Mouse (Mus musculus) fat pad, adult 2 months (tissue): ENCODE data around the gene Cpsf7.
A peak's percentile ranks its signal among the peaks of the same experiment; 100 is the strongest.

ENCODE experiments used
- DNase-seq: peaks from one replicate; pipeline ENCODE4 v3.0.0-alpha.2; 2011; ENCODE audit warnings: low read depth, low spot score; ENCODE audit errors: extremely low read depth

Cpsf7 gene

DNA sequence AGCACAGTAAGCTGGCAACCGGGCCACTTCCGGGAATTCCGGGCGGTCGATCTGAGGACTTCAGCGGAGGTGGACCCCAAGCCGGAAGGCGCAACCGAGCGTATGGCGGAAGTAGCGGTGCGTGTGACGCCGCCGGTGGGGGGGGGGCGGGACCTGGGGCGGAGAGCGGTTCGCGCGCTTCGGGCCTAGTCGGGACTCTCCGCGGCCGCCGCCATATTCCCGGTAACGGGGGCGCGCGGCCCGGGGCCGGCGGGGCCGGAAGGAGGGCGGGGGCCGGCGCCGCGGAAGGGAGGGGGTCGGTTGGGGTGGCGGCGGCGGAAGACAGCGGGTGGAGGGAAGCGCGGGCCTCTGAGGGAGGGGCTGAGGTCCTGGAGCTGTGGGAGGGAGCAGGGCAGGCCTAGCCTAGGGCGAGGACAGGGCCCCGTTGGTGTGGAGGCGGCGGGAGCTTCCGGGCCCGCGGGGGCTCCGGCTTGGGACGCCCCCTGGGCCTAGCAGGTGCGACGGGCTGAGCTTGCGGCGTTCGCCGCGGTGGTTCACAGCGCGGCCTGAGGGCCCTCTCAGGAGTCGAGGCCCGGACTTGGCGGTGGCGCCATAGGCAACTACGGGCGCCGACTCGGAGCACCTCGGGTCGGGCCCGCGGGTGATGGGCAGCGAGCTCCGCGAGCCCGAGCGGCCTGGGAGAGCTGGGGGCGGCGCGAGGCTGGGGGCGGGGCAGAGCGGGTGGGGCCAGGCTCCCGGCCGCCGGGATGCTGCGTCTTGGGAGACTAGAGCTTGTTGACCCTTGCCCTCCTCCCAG lies at the start of gene Cpsf7:
Gene Cpsf7, plus strand, starts transcription at position 161 of the 796 bp plus-strand sequence.
- DNase-seq, result peak; percentile 37

DNA sequence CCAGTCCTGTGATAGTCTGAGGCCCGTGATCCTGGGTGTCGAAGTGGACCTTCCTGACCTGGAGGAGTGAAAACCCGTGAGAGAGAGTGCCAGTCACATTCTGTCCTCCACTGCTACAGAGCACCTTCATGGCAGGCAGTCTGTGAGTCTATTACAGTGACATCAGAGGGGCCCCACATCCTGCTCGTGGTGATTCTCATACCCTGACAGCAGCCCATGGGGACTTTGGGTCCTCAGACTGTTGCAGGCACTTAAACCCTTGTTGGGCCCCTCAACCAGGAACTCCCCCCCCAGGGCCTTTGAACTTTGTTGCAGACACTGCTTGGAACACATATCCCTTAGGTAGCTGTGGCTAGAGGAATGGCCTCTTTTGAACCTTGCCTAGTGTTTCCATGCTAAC lies 45.5 kb upstream of the Cpsf7 start:
- no peak for DNase-seq

DNA sequence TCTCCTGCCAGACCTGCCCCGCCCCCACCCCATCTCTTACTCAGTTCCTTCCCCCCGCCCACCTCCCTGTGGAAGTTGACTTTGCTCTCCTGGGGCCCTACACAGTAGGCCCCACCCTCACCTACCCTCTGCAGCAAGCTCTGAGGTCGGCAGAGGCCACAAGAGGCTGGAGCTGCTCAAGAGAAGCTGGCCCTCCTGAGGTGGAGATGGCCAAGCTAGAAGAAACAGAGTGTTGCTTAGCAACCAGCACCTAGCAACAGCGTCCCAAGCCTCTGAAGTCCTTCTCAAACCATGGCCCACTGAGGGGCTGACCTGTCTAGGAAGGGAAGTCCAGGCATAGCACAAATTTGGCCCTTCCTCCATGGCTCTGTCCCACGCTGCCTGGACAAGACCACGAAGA lies 42.4 kb upstream of the Cpsf7 start, which contains the start of gene Ppp1r32:
Gene Ppp1r32, minus strand, starts transcription at position 226 of the 400 bp plus-strand sequence.
- no peak for DNase-seq

DNA sequence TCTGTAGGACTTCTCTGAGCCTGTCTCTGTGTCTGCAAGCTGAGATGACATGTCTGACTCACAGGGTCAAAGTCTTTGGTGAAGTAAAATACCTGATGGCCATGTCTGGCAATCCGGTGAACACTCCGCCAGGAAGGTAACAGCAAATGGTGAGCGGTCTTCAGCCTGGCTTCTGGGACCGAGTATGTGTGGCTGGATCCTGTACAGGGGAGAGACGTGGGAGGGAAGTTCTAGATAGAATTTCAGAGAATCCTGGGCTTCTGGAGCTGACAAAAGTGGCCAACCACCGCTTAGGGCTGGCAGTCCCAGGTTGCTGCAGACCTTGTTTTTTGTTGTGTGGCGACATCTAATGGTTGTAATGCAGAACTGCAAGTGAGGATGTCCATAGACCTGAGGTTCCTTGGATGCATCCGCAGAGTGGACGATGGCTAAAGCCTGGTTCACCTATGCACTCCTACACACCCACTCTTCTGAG lies 38.8 kb upstream of the Cpsf7 start:
- DNase-seq, result no peak

GRCm38 (mm10) chr19:10495670-10496069 lies 29.4 kb upstream of the Cpsf7 start:
- no peak for DNase-seq

GRCm38 (mm10) chr19:10496976-10497375 lies 28.1 kb upstream of the Cpsf7 start:
- no peak for DNase-seq

- no peak for DNase-seq
These were observed 27.4 kb upstream of the Cpsf7 start for GRCm38 (mm10) chr19:10497512-10498160.

DNA sequence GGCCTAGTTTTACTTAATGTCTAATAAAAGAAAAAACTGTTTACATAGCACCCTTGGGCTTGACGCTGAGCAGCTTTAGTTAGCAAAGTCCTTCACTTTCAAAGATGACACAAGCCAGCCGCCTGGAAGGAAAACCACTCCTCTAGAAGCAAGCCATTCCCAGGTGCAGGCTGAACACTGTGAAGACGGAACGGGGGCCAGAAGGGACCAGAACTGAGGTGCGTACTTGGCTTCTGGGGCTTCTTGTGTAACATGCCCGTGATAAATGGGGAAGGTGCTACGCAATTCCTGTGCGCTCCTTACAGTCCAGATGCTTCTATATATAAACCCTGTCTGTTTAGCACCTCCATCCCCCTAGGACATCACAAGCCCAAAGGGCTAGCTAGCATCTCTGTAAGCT lies 24.5 kb upstream of the Cpsf7 start:
- DNase-seq, result no peak

GRCm38 (mm10) chr19:10502571-10502970 lies 22.5 kb upstream of the Cpsf7 start:
- no peak for DNase-seq

- DNase-seq, result no peak
These were observed 14.2 kb upstream of the Cpsf7 start for GRCm38 (mm10) chr19:10510759-10511330.

- no peak for DNase-seq
These were observed 4.7 kb upstream of the Cpsf7 start for GRCm38 (mm10) chr19:10520355-10520754.

GRCm38 (mm10) chr19:10521926-10522325 lies 3.1 kb upstream of the Cpsf7 start:
- DNase-seq, result no peak

GRCm38 (mm10) chr19:10523483-10524080 lies 1.5 kb upstream of the Cpsf7 start:
- no peak for DNase-seq

GRCm38 (mm10) chr19:10524784-10525105 lies 321 bp upstream of the Cpsf7 start:
- DNase-seq, result no peak

- peak; percentile 8 for DNase-seq
These were observed 844 bp downstream of the Cpsf7 start, which contains the start of gene Sdhaf2 for GRCm38 (mm10) chr19:10525910-10526309. Gene Sdhaf2, minus strand, starts transcription at chr19:10526142.

GRCm38 (mm10) chr19:10530082-10530481 lies 5.0 kb downstream of the Cpsf7 start:
- DNase-seq, result no peak

GRCm38 (mm10) chr19:10539454-10539853 lies 14.4 kb downstream of the Cpsf7 start:
- no peak for DNase-seq

GRCm38 (mm10) chr19:10555624-10556510 lies 30.8 kb downstream of the Cpsf7 start, which contains the start of gene Tmem216:
Gene Tmem216, minus strand, starts transcription at chr19:10556238.
- DNase-seq, result peak; percentile 33

DNA sequence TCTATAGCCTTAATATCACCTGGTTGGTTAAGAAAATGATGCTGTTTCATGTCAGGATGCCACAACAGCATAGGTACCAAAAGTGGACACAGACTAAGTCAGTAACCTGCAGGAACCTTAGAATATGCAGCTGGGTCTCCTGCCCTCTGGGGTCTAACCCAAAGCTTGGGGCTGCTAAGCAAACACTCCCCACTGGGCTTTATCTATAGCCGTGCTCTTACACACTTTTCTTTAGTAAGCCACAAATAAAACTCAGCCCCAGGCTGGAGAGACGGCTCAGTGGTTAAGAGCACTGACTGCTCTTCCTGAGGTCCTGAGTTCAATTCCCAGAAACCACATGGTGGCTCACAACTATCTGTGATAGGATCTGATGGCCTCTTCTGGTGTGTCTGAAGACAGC lies 31.9 kb downstream of the Cpsf7 start:
- DNase-seq, result no peak

- no peak for DNase-seq
These were observed 32.4 kb downstream of the Cpsf7 start for GRCm38 (mm10) chr19:10557430-10557829.
